Mouse (Mus musculus) limb, embryonic 11.5 days (tissue): ENCODE measurements around the gene Tnni1. TPM values are rescaled to one million over a fixed set of nuclear protein-coding genes. Genes with fewer than 3 reads are reported as not detected.

Source experiments
- ATAC-seq: fragments of 200-750 bp; cut with Nextera tagmentation; 2 replicates; pipeline ENCODE4 v1.8.0; 2017; ENCODE audit warnings: low read depth; ENCODE audit not compliant: insufficient number of reproducible peaks, low FRiP score, low TSS enrichment
- DNase-seq: peaks from one replicate; pipeline ENCODE4 v3.0.0-alpha.2; 2015; ENCODE audit warnings: low spot score
- H3K27ac ChIP-seq: fragments of 300-500 bp; sonication (generic); replicated peaks from 2 replicates; pipeline ENCODE4 v1.5.1; 2014; ENCODE audit warnings: low read depth, mild to moderate bottlenecking, low read length
- H3K27me3 ChIP-seq: fragments of 300-500 bp; sonication (generic); 2 replicates; pipeline ENCODE4 v1.6.1; 2014; ENCODE audit warnings: mild to moderate bottlenecking, low read length, mixed read lengths; ENCODE audit not compliant: control insufficient read depth, insufficient read depth
- H3K36me3 ChIP-seq: fragments of 300-500 bp; sonication (generic); 2 replicates; pipeline ENCODE4 v1.6.1; 2014; ENCODE audit warnings: mild to moderate bottlenecking, low read length, moderate library complexity, mixed read lengths; ENCODE audit not compliant: control insufficient read depth, insufficient read depth
- H3K4me1 ChIP-seq: fragments of 300-500 bp; sonication (generic); 2 replicates; pipeline ENCODE4 v1.6.1; 2014; ENCODE audit warnings: low read length, mixed read lengths; ENCODE audit not compliant: control insufficient read depth, insufficient read depth
- H3K4me2 ChIP-seq: fragments of 300-500 bp; sonication (generic); 2 replicates; pipeline ENCODE4 v1.6.1; 2014; ENCODE audit warnings: low read depth, mild to moderate bottlenecking, moderate library complexity; ENCODE audit not compliant: severe bottlenecking
- H3K4me3 ChIP-seq: fragments of 300-500 bp; sonication (generic); 2 replicates; pipeline ENCODE4 v1.5.1; 2014; ENCODE audit warnings: low read depth, low read length
- H3K9ac ChIP-seq: fragments of 300-500 bp; sonication (generic); 2 replicates; pipeline ENCODE4 v1.6.1; 2014; ENCODE audit warnings: mild to moderate bottlenecking, low read length
- H3K9me3 ChIP-seq: fragments of 300-500 bp; sonication (generic); 2 replicates; pipeline ENCODE4 v1.6.1; 2016; ENCODE audit warnings: low read length; ENCODE audit not compliant: control insufficient read depth
- WGBS: fragments of 180-500 bp; shearing (Covaris S2); extraction: QIAGEN DNeasy Blood & Tissue Kit; methylation state at CpG from one replicate; pipeline ENCODE4 v1.1.7; 2014; 5-methylcytosine and 5-hydroxymethylcytosine counted together
- polyA plus RNA-seq: library from polyadenylated mRNA; unstranded; fragments of >200 nt; fragmentation: Nextera tagmentation; extraction: Ambion mirVana; gene quantifications from 2 replicates; pipeline ENCODE4 v1.2.1, GENCODE M21; 2014

Tnni1 gene
- polyA plus RNA-seq, 1 experiment from 2014 or later: 19.4 TPM

DNA sequence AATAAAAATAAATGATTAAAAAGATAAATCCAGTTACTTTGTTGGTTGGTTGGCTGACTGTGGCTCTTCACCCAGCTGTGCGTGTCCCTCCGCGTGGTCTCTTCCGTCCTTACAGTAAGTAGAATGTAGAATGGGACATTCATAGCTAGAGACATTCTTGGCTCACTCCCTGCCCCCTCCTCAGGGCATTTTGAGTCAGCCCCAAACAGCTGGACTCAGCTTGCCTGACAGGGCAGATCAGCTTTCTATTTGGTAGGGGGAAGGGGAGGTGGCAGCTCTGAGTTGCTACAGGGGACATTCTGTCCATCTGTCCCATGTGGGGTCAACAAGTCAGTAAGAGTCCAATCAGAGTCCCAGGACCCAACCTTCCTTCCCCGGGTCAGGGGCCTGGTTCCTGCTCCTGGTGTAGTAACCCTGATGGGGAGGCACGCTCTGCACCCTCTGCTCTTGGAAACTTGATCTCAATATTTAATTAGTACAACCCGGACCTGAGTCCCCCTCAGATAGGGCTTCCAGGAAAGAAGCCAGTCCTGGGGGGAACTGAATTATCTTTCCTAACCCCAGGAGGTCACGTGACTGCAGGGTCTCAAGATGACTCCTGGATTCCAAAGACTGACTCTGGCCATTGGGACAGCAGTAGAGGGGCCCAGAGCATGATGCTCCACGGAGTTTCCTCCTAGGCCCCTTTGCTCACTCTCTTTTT is 15.6 kb upstream of the Tnni1 start:
- H3K9ac ChIP-seq: no peak overlapping the region
- H3K9me3 ChIP-seq: no peaks in the 10 kb centered on the region
- H3K27ac ChIP-seq: no peak overlapping the region
- ATAC-seq: no peak
- H3K27me3 ChIP-seq: no peaks in the 10 kb centered on the region
- no peak overlapping the region for H3K4me3 ChIP-seq
- no peak overlapping the region for H3K4me2 ChIP-seq
- peaks cover under 1% of the 10 kb centered on the region; the same call in 1 of the 2 replicates for H3K36me3 ChIP-seq
- no peak for DNase-seq
- 64% methylated on average over 9 of the region's 9 CpGs for WGBS
- peaks cover 28% of the 10 kb centered on the region for H3K4me1 ChIP-seq

GRCm38 (mm10) chr1:135764206-135764528 is 15.1 kb upstream of the Tnni1 start:
- no peaks in the 10 kb centered on the region for H3K27me3 ChIP-seq
- no peak for ATAC-seq
- no peak overlapping the region for H3K4me2 ChIP-seq
- H3K9ac ChIP-seq: no peak overlapping the region
- H3K36me3 ChIP-seq: peaks cover 2% of the 10 kb centered on the region; the same call in 1 of the 2 replicates
- peaks cover 28% of the 10 kb centered on the region for H3K4me1 ChIP-seq
- H3K27ac ChIP-seq: no peak overlapping the region
- H3K9me3 ChIP-seq: no peaks in the 10 kb centered on the region
- WGBS: 67% methylated on average over 2 of the region's 2 CpGs
- no peak for DNase-seq
- H3K4me3 ChIP-seq: no peak overlapping the region

- H3K4me1 ChIP-seq: peaks cover 28% of the 10 kb centered on the region
- peaks cover 2% of the 10 kb centered on the region; the same call in 1 of the 2 replicates for H3K36me3 ChIP-seq
- no peaks in the 10 kb centered on the region for H3K9me3 ChIP-seq
- ATAC-seq (peak; percentile 80), DNase-seq (peak; percentile 80)
- H3K4me3 ChIP-seq: peak within 1 kb of the TSS; percentile 62
- peak within 1 kb of the TSS; percentile 75 for H3K9ac ChIP-seq
- H3K4me2 ChIP-seq: peak within 1 kb of the TSS; percentile 95
- H3K27ac ChIP-seq: peak within 1 kb of the TSS; percentile 68
- H3K27me3 ChIP-seq: no peaks in the 10 kb centered on the region
- WGBS: under 1% methylated on average over 90 of the region's 90 CpGs
Observed at GRCm38 (mm10) chr1:135765645-135766591, 13.3 kb upstream of the Tnni1 start, which contains the start of gene Phlda3. Phlda3 (plus strand) TSS chr1:135766119.

GRCm38 (mm10) chr1:135766592-135767306 is 12.5 kb upstream of the Tnni1 start:
- 27% methylated on average over 30 of the region's 30 CpGs for WGBS
- no peaks in the 10 kb centered on the region for H3K27me3 ChIP-seq
- H3K9me3 ChIP-seq: no peaks in the 10 kb centered on the region
- no peak for DNase-seq
- no peak for ATAC-seq
- H3K27ac ChIP-seq: peak overlapping the region; percentile 68
- peaks cover 2% of the 10 kb centered on the region; the same call in 1 of the 2 replicates for H3K36me3 ChIP-seq
- peak overlapping the region; percentile 62 for H3K4me3 ChIP-seq
- H3K4me1 ChIP-seq: peaks cover 28% of the 10 kb centered on the region
- H3K4me2 ChIP-seq: peak overlapping the region; percentile 95
- H3K9ac ChIP-seq: peak overlapping the region; percentile 75

GRCm38 (mm10) chr1:135767324-135767890 is 11.8 kb upstream of the Tnni1 start:
- no peaks in the 10 kb centered on the region for H3K27me3 ChIP-seq
- H3K4me1 ChIP-seq: peaks cover 28% of the 10 kb centered on the region
- 76% methylated on average over 4 of the region's 4 CpGs for WGBS
- DNase-seq (no peak), ATAC-seq (no peak)
- no peak overlapping the region for H3K27ac ChIP-seq
- peak overlapping the region; percentile 62; the same call in 1 of the 2 replicates for H3K4me3 ChIP-seq
- H3K9ac ChIP-seq: no peak overlapping the region
- H3K36me3 ChIP-seq: peaks cover 2% of the 10 kb centered on the region; the same call in 1 of the 2 replicates
- no peaks in the 10 kb centered on the region for H3K9me3 ChIP-seq
- H3K4me2 ChIP-seq: peak overlapping the region; percentile 95

- no peaks in the 10 kb centered on the region for H3K9me3 ChIP-seq
- no peak for ATAC-seq
- H3K9ac ChIP-seq: no peak overlapping the region
- no peaks in the 10 kb centered on the region for H3K27me3 ChIP-seq
- no peak overlapping the region for H3K27ac ChIP-seq
- DNase-seq: no peak
- 90% methylated on average over 2 of the region's 2 CpGs for WGBS
- peaks cover 28% of the 10 kb centered on the region for H3K4me1 ChIP-seq
- no peak overlapping the region for H3K4me2 ChIP-seq
- H3K36me3 ChIP-seq: peaks cover 2% of the 10 kb centered on the region; the same call in 1 of the 2 replicates
- no peak overlapping the region for H3K4me3 ChIP-seq
Observed at GRCm38 (mm10) chr1:135768400-135768799, 10.8 kb upstream of the Tnni1 start.

DNA sequence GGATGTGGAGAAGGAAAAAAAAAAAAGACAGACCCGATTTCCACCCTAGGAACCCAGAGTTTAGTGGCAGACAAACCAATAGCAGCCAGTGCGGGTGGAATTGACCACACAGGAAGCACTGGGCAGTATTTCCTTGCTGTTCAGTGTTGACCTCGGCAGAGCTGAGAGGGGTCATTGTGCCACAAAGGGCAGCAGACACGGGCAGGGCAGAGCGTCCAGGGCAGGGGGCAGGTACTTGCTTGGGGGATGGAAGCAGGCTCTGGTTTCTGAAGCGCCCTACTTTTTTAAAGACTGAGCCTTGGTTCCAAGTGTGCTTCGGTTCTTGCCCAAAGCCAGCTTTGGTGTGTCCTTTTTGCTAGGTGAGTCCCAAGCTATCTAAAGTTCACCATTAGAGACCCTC is 9.0 kb upstream of the Tnni1 start:
- Histone ChIP-seq H3K4me2 (no peak overlapping the region), H3K4me3 (no peak overlapping the region), H3K36me3 (peaks cover 2% of the 10 kb centered on the region; the same call in 1 of the 2 replicates), H3K9me3 (no peaks in the 10 kb centered on the region), H3K27ac (no peak overlapping the region), H3K27me3 (no peaks in the 10 kb centered on the region), H3K9ac (no peak overlapping the region), H3K4me1 (peaks cover 23% of the 10 kb centered on the region)
- ATAC-seq: no peak
- WGBS: 70% methylated on average over 7 of the region's 7 CpGs
- no peak for DNase-seq
